Mouse (Mus musculus): ENCODE measurements around the gene Rnf212b. TPM values are rescaled to one million over a fixed set of nuclear protein-coding genes. Genes with fewer than 3 reads are reported as not detected.

Rnf212b gene
- total RNA-seq, 2 experiments from 2014 or later = not detected

Other genes starting within 250 kb of the Rnf212b start
- 10 to 100 TPM; 14.5 to 16.0 TPM for gene Ajuba, start 236.6 kb upstream of the Rnf212b start, total RNA-seq (2021)
- 1 to 10 TPM; 4.2 to 4.9 TPM for gene 4931414P19Rik, start 208.1 kb upstream of the Rnf212b start, total RNA-seq (2021)
- 100 to 1,000 TPM; 206 to 207 TPM for gene Psmb5, start 196.1 kb upstream of the Rnf212b start, total RNA-seq (2021)
- not detected for gene Psmb11, start 192.7 kb upstream of the Rnf212b start, total RNA-seq (2021)
- gene Gm17606, start 173.2 kb upstream of the Rnf212b start, total RNA-seq (2021) = not detected
- gene Cdh24, start 172.8 kb upstream of the Rnf212b start, total RNA-seq (2021) = 1 to 10 TPM; 1.3 TPM
- gene 1700123O20Rik, start 127.9 kb upstream of the Rnf212b start, total RNA-seq (2021) = 10 to 100 TPM; 19.8 to 21.9 TPM
- 100 to 1,000 TPM; 104 to 114 TPM for gene Acin1, start 127.2 kb upstream of the Rnf212b start, total RNA-seq (2021)
- under 1 TPM; 0.10 TPM for gene Gm29776, start 115.3 kb upstream of the Rnf212b start, total RNA-seq (2021)
- gene Cebpe, start 102.0 kb upstream of the Rnf212b start, total RNA-seq (2021) = not detected
- gene Slc7a8, start 32.2 kb upstream of the Rnf212b start, total RNA-seq (2021) = 1 to 10 TPM; 2.4 to 3.6 TPM
- 10 to 100 TPM in 1 of 2 experiments, 1 to 10 TPM in 1; 8.7 to 11.2 TPM for gene Homez, start 56.8 kb downstream of the Rnf212b start, total RNA-seq (2021)
- gene Ppp1r3e, start 63.4 kb downstream of the Rnf212b start, total RNA-seq (2021) = 1 to 10 TPM; 5.6 to 6.2 TPM
- 10 to 100 TPM; 39.3 to 41.8 TPM for gene Bcl2l2, start 69.2 kb downstream of the Rnf212b start, total RNA-seq (2021)
- 1 to 10 TPM in 1 of 2 experiments, not detected in 1; 1.6 TPM for gene Gm20521, start 69.3 kb downstream of the Rnf212b start, total RNA-seq (2021)
- 100 to 1,000 TPM in 1 of 2 experiments, 10 to 100 TPM in 1; 99.4 to 103 TPM for gene Pabpn1, start 78.4 kb downstream of the Rnf212b start, total RNA-seq (2021)
- gene Slc22a17, start 99.0 kb downstream of the Rnf212b start, total RNA-seq (2021) = 10 to 100 TPM in 1 of 2 experiments, 1 to 10 TPM in 1; 9.6 to 10.8 TPM
- gene Efs, start 112.0 kb downstream of the Rnf212b start, total RNA-seq (2021) = 1 to 10 TPM; 7.4 TPM
- gene Il25, start 118.6 kb downstream of the Rnf212b start, total RNA-seq (2021) = not detected
- under 1 TPM in 1 of 2 experiments, not detected in 1; 0.91 TPM for gene Cmtm5, start 122.1 kb downstream of the Rnf212b start, total RNA-seq (2021)
- gene Myh6, start 152.8 kb downstream of the Rnf212b start, total RNA-seq (2021) = over 10,000 TPM; 20,580 to 20,870 TPM
- gene Gm17428, start 162.8 kb downstream of the Rnf212b start, total RNA-seq (2021) = not detected
- gene Myh7, start 180.5 kb downstream of the Rnf212b start, total RNA-seq (2021) = 1,000 to 10,000 TPM; 1,842 to 1,858 TPM
- gene Ngdn, start 201.3 kb downstream of the Rnf212b start, total RNA-seq (2021) = 10 to 100 TPM; 30.6 to 33.9 TPM